Mouse (Mus musculus) stomach, postnatal 0 days (tissue): ENCODE results near the gene Pole2.

ENCODE experiments used
- CTCF ChIP-seq: IDR thresholded peaks from 2 replicates; pipeline ENCODE4 v1.5.1; 2016; ENCODE audit warnings: antibody characterized with exemption, low read depth, mild to moderate bottlenecking, moderate library complexity
- EP300 ChIP-seq: optimal IDR thresholded peaks from 2 replicates; pipeline ENCODE3; 2016; ENCODE audit warnings: antibody characterized with exemption

DNA sequence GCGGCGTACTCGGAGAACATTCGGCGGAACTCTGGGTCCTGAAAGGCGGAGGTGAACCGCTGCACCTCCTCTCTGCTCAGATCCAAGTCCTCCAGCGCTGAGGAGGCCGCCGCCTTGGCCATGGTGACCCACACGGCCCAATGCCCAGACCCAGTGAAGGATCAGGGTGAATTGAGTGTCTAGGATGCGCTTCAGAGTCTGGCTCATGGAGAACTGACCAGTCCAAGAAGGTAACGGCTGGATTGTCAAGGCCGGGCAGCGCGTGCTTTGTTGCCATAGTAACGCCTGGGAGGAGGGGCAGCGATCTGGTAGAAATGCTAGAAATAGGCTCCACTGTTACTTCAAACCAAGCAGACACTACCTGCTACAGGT lies 29.8 kb downstream of the Pole2 start, which contains the start of gene Dnaaf2:
- TF ChIP-seq CTCF (no peak), EP300 (no peak)
